Mouse (Mus musculus): ENCODE data around the gene Cyp26a1. TPM values are rescaled to one million over a fixed set of nuclear protein-coding genes. Genes with fewer than 3 reads are reported as not detected.

Cyp26a1 gene
- total and polyA plus RNA-seq, 2 experiments: 8.8 to 37.2 TPM

GRCm38 (mm10) chr19:37702377-37703076 is 4.9 kb downstream of the Cyp26a1 start:
- H3K4me3 ChIP-seq (ENCODE audit: insufficient read depth, low read depth, low read length): no peak overlapping the region
- H3K27ac ChIP-seq (replicated peaks; ENCODE audit: insufficient read depth, low read depth, low read length): no peak overlapping the region
- 10% methylated on average over 21 of the region's 21 CpGs for WGBS
- DNase-seq (ENCODE audit: extremely low read depth, low read depth, low spot score): peak; percentile 99
- H3K4me1 ChIP-seq (ENCODE audit: control insufficient read depth, insufficient read depth, low read length): peaks cover 7% of the 10 kb centered on the region; the same call in 1 of the 2 replicates
- no peak for TF ChIP-seq POLR2A (IDR thresholded peaks at IDR 0.05; ENCODE audit: extremely low read depth, insufficient read depth, low read length)
- no peaks in the 10 kb centered on the region for H3K36me3 ChIP-seq (ENCODE audit: control insufficient read depth, insufficient read depth, low read length)
- no peaks in the 10 kb centered on the region for H3K27me3 ChIP-seq (ENCODE audit: control insufficient read depth, insufficient read depth, low read length)
- no peak overlapping the region for H3K9ac ChIP-seq (ENCODE audit: low read depth, low read length)
- no peaks in the 10 kb centered on the region for H3K79me2 ChIP-seq (ENCODE audit: control insufficient read depth, insufficient read depth, low read length)

- no peak overlapping the region for H3K9ac ChIP-seq (ENCODE audit: low read depth, low read length)
- WGBS: 2% methylated on average over 3 of the region's 3 CpGs
- DNase-seq (ENCODE audit: extremely low read depth, low read depth, low spot score): peak; percentile 46
- H3K4me1 ChIP-seq (ENCODE audit: control insufficient read depth, insufficient read depth, low read length): peaks cover 7% of the 10 kb centered on the region; the same call in 1 of the 2 replicates
- H3K27ac ChIP-seq (replicated peaks; ENCODE audit: insufficient read depth, low read depth, low read length): no peak overlapping the region
- no peaks in the 10 kb centered on the region for H3K36me3 ChIP-seq (ENCODE audit: control insufficient read depth, insufficient read depth, low read length)
- TF ChIP-seq POLR2A (IDR thresholded peaks at IDR 0.05; ENCODE audit: extremely low read depth, insufficient read depth, low read length) (no peak), CTCF (IDR thresholded peaks at IDR 0.05; ENCODE audit: low read depth, low read length) (peak; percentile 83)
- H3K4me3 ChIP-seq (ENCODE audit: insufficient read depth, low read depth, low read length): no peak overlapping the region
- no peaks in the 10 kb centered on the region for H3K79me2 ChIP-seq (ENCODE audit: control insufficient read depth, insufficient read depth, low read length)
- no peaks in the 10 kb centered on the region for H3K27me3 ChIP-seq (ENCODE audit: control insufficient read depth, insufficient read depth, low read length)
These were observed 6.4 kb downstream of the Cyp26a1 start for GRCm38 (mm10) chr19:37703902-37704509.

GRCm38 (mm10) chr19:37705722-37706121 is 8.1 kb downstream of the Cyp26a1 start:
- Histone ChIP-seq H3K79me2 (ENCODE audit: control insufficient read depth, insufficient read depth, low read length) (no peaks in the 10 kb centered on the region), H3K4me3 (ENCODE audit: insufficient read depth, low read depth, low read length) (no peak overlapping the region), H3K4me1 (ENCODE audit: control insufficient read depth, insufficient read depth, low read length) (peaks cover 7% of the 10 kb centered on the region; the same call in 1 of the 2 replicates), H3K27me3 (ENCODE audit: control insufficient read depth, insufficient read depth, low read length) (no peaks in the 10 kb centered on the region), H3K27ac (replicated peaks; ENCODE audit: insufficient read depth, low read depth, low read length) (no peak overlapping the region), H3K36me3 (ENCODE audit: control insufficient read depth, insufficient read depth, low read length) (no peaks in the 10 kb centered on the region), H3K9ac (ENCODE audit: low read depth, low read length) (no peak overlapping the region)
- WGBS: 85% methylated on average over 5 of the region's 5 CpGs
- no peak for TF ChIP-seq POLR2A (IDR thresholded peaks at IDR 0.05; ENCODE audit: extremely low read depth, insufficient read depth, low read length)
- no peak for TF ChIP-seq CTCF (IDR thresholded peaks at IDR 0.05; ENCODE audit: low read depth, low read length)
- no peak for DNase-seq (ENCODE audit: extremely low read depth, low read depth, low spot score)

- Histone ChIP-seq H3K79me2 (ENCODE audit: control insufficient read depth, insufficient read depth, low read length) (no peaks in the 10 kb centered on the region), H3K4me3 (ENCODE audit: insufficient read depth, low read depth, low read length) (no peak overlapping the region), H3K27me3 (ENCODE audit: control insufficient read depth, insufficient read depth, low read length) (no peaks in the 10 kb centered on the region; the same call in 1 of the 2 replicates), H3K27ac (replicated peaks; ENCODE audit: insufficient read depth, low read depth, low read length) (no peak overlapping the region), H3K36me3 (ENCODE audit: control insufficient read depth, insufficient read depth, low read length) (no peaks in the 10 kb centered on the region), H3K9ac (ENCODE audit: low read depth, low read length) (no peak overlapping the region), H3K4me1 (ENCODE audit: control insufficient read depth, insufficient read depth, low read length) (no peaks in the 10 kb centered on the region)
- 67% methylated on average over 10 of the region's 10 CpGs for WGBS
- DNase-seq (ENCODE audit: extremely low read depth, low read depth, low spot score): no peak
- TF ChIP-seq POLR2A (IDR thresholded peaks at IDR 0.05; ENCODE audit: extremely low read depth, insufficient read depth, low read length) (no peak), CTCF (IDR thresholded peaks at IDR 0.05; ENCODE audit: low read depth, low read length) (no peak)
These were observed 17.1 kb downstream of the Cyp26a1 start for GRCm38 (mm10) chr19:37714681-37715080.

GRCm38 (mm10) chr19:37715980-37716379 is 18.4 kb downstream of the Cyp26a1 start:
- no peaks in the 10 kb centered on the region; the same call in 1 of the 2 replicates for H3K27me3 ChIP-seq (ENCODE audit: control insufficient read depth, insufficient read depth, low read length)
- H3K27ac ChIP-seq (replicated peaks; ENCODE audit: insufficient read depth, low read depth, low read length): no peak overlapping the region
- DNase-seq (ENCODE audit: extremely low read depth, low read depth, low spot score): no peak
- H3K9ac ChIP-seq (ENCODE audit: low read depth, low read length): no peak overlapping the region
- H3K4me1 ChIP-seq (ENCODE audit: control insufficient read depth, insufficient read depth, low read length): no peaks in the 10 kb centered on the region
- no peaks in the 10 kb centered on the region for H3K79me2 ChIP-seq (ENCODE audit: control insufficient read depth, insufficient read depth, low read length)
- 58% methylated on average over 1 of the region's 1 CpGs for WGBS
- no peaks in the 10 kb centered on the region for H3K36me3 ChIP-seq (ENCODE audit: control insufficient read depth, insufficient read depth, low read length)
- no peak for TF ChIP-seq CTCF (IDR thresholded peaks at IDR 0.05; ENCODE audit: low read depth, low read length)
- TF ChIP-seq POLR2A (IDR thresholded peaks at IDR 0.05; ENCODE audit: extremely low read depth, insufficient read depth, low read length): no peak
- H3K4me3 ChIP-seq (ENCODE audit: insufficient read depth, low read depth, low read length): no peak overlapping the region
